In the genomic region with DNA sequence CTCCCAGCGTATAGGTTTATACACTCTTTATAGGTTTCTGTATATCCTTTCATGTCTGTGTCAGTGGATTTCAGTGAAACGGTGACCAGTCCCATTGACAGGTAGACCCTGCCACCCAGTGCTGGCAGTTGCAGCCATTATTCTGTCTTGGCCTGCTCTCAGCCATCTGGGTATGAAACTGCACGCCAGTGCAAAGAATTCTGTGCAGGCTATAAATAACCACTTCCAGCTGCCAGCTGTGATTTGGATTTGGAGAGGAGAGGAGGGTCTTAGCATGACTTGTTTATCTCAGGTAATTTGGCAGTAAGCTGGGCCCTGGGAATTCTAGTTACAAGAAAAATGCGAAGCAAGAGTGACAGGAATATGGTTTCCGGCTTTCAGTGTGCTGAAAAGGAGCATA, we compare ENCODE assay signal across 15 mouse cellular contexts. TPM values are rescaled to one million over a fixed set of nuclear protein-coding genes. Genes with fewer than 3 reads are reported as not detected.
DNase-seq lines count a peak whose midpoint lies in the region; ATAC-seq lines count a peak whose summit lies in the region.
"Had no signal": no experiment of that assay in that cellular context is flagged by ENCODE, and none has a peak within 500 bp of the region (broad histone marks: within the 10 kb centered on the region; RNA-seq: fewer than 3 reads in every experiment).

No protein-coding gene starts in this region.

- no peaks in the 10 kb centered on the region for H3K27me3 ChIP-seq in embryonic facial prominence, embryonic 11.5 days (ENCODE audit: control insufficient read depth, insufficient read depth, low read length)
- no peaks in the 10 kb centered on the region for H3K27me3 ChIP-seq in embryonic facial prominence, embryonic 10.5 days (replicated peaks; ENCODE audit: low read depth, poor library complexity, severe bottlenecking)
- no peaks in the 10 kb centered on the region for H3K27me3 ChIP-seq in embryonic facial prominence, embryonic 13.5 days
- no peaks in the 10 kb centered on the region for H3K27me3 ChIP-seq in heart, embryonic 15.5 days
- no peaks in the 10 kb centered on the region for H3K27me3 ChIP-seq in liver, embryonic 11.5 days (replicated peaks; ENCODE audit: control insufficient read depth, insufficient read depth, low read length)
- H3K27me3 ChIP-seq: liver, embryonic 15.5 days; neural tube, embryonic 12.5 days had no signal

- WGBS in embryonic facial prominence, embryonic 11.5 days = 62% methylated on average over 5 of the region's 5 CpGs
- 77% methylated on average over 5 of the region's 5 CpGs for WGBS in embryonic facial prominence, embryonic 10.5 days
- 53% methylated on average over 5 of the region's 5 CpGs for WGBS in embryonic facial prominence, embryonic 13.5 days
- WGBS in heart, embryonic 15.5 days = 27% methylated on average over 5 of the region's 5 CpGs
- WGBS in liver, embryonic 11.5 days = 71% methylated on average over 5 of the region's 5 CpGs

- no peak overlapping the region for H3K9ac ChIP-seq in embryonic facial prominence, embryonic 11.5 days (replicated peaks; ENCODE audit: low read length)
- H3K9ac ChIP-seq in embryonic facial prominence, embryonic 13.5 days = no peak overlapping the region
- H3K9ac ChIP-seq in heart, embryonic 15.5 days = no peak overlapping the region
- no peak overlapping the region for H3K9ac ChIP-seq in liver, embryonic 11.5 days (ENCODE audit: low read depth, low read length)
- H3K9ac ChIP-seq: liver, embryonic 15.5 days; neural tube, embryonic 12.5 days had no signal

- H3K4me3 ChIP-seq in embryonic facial prominence, embryonic 11.5 days (ENCODE audit: low read depth, low read length) = no peak overlapping the region
- H3K4me3 ChIP-seq in embryonic facial prominence, embryonic 10.5 days = no peak overlapping the region
- H3K4me3 ChIP-seq in embryonic facial prominence, embryonic 13.5 days = no peak overlapping the region
- no peak overlapping the region for H3K4me3 ChIP-seq in heart, embryonic 15.5 days
- no peak overlapping the region for H3K4me3 ChIP-seq in liver, embryonic 11.5 days (ENCODE audit: low read depth, low read length)
- H3K4me3 ChIP-seq: left cerebral cortex, adult 2 months; liver, embryonic 15.5 days; neural tube, embryonic 12.5 days had no signal

- no peak overlapping the region for H3K27ac ChIP-seq in embryonic facial prominence, embryonic 11.5 days (replicated peaks; ENCODE audit: low read depth, low read length)
- H3K27ac ChIP-seq in embryonic facial prominence, embryonic 10.5 days (replicated peaks) = no peak overlapping the region
- peak overlapping the region; percentile 44; the same call in 1 of the 2 replicates for H3K27ac ChIP-seq in embryonic facial prominence, embryonic 13.5 days
- H3K27ac ChIP-seq in heart, embryonic 15.5 days = peak overlapping the region; percentile 89
- no peak overlapping the region for H3K27ac ChIP-seq in liver, embryonic 11.5 days (ENCODE audit: low read depth, low read length)
- H3K27ac ChIP-seq: left cerebral cortex, adult 2 months; liver, embryonic 15.5 days; neural tube, embryonic 12.5 days had no signal

- no peak overlapping the region for H3K4me2 ChIP-seq in embryonic facial prominence, embryonic 11.5 days (ENCODE audit: low read depth, low read length)
- no peak overlapping the region for H3K4me2 ChIP-seq in embryonic facial prominence, embryonic 13.5 days
- H3K4me2 ChIP-seq in heart, embryonic 15.5 days = 0 out of 2 replicates have a peak overlapping the region, but pooled peaks have one; percentile 14
- H3K4me2 ChIP-seq in liver, embryonic 11.5 days = no peak overlapping the region
- H3K4me2 ChIP-seq: liver, embryonic 15.5 days; neural tube, embryonic 12.5 days had no signal

- peak; percentile 58 for DNase-seq in embryonic facial prominence, embryonic 11.5 days (ENCODE audit: low spot score)
- no peak for DNase-seq in embryonic facial prominence, embryonic 10.5 days (ENCODE audit: low spot score)
- peak; percentile 20 to 21 for DNase-seq in layer of hippocampus, postnatal 10 days (ENCODE audit: low spot score in 2 of 2)
- DNase-seq in layer of hippocampus, adult 8-10 months (ENCODE audit: low spot score in 2 of 2) = no peak
- DNase-seq in thymus, postnatal 10 days (ENCODE audit: low spot score in 2 of 2) = no peak
- DNase-seq in liver, embryonic 11.5 days (ENCODE audit: low spot score) = no peak
- DNase-seq: cerebellum, adult 9-10 months; kidney, postnatal 25 days; right cerebral cortex, postnatal 14 days; thymus, postnatal 14 days had no signal

- H3K36me3 ChIP-seq in embryonic facial prominence, embryonic 11.5 days (replicated peaks; ENCODE audit: control insufficient read depth, insufficient read depth, low read depth, low read length) = no peaks in the 10 kb centered on the region
- no peaks in the 10 kb centered on the region for H3K36me3 ChIP-seq in embryonic facial prominence, embryonic 10.5 days (replicated peaks)
- peaks cover 3% of the 10 kb centered on the region; the same call in 1 of the 2 replicates for H3K36me3 ChIP-seq in embryonic facial prominence, embryonic 13.5 days
- no peaks in the 10 kb centered on the region for H3K36me3 ChIP-seq in heart, embryonic 15.5 days
- no peaks in the 10 kb centered on the region for H3K36me3 ChIP-seq in liver, embryonic 11.5 days (ENCODE audit: control insufficient read depth, insufficient read depth, low read length)
- H3K36me3 ChIP-seq: liver, embryonic 15.5 days; neural tube, embryonic 12.5 days had no signal

- no peaks in the 10 kb centered on the region for H3K4me1 ChIP-seq in embryonic facial prominence, embryonic 11.5 days (ENCODE audit: control insufficient read depth, insufficient read depth, low read length)
- peaks cover 19% of the 10 kb centered on the region; the same call in 1 of the 2 replicates for H3K4me1 ChIP-seq in embryonic facial prominence, embryonic 10.5 days
- peaks cover 26% of the 10 kb centered on the region for H3K4me1 ChIP-seq in embryonic facial prominence, embryonic 13.5 days
- H3K4me1 ChIP-seq in heart, embryonic 15.5 days (replicated peaks) = peaks cover 59% of the 10 kb centered on the region
- no peaks in the 10 kb centered on the region for H3K4me1 ChIP-seq in liver, embryonic 11.5 days (replicated peaks; ENCODE audit: control insufficient read depth, insufficient read depth, low read length)
- H3K4me1 ChIP-seq: liver, embryonic 15.5 days; neural tube, embryonic 12.5 days had no signal

- no peaks in the 10 kb centered on the region for H3K9me3 ChIP-seq in embryonic facial prominence, embryonic 11.5 days (replicated peaks; ENCODE audit: control insufficient read depth, low read length)
- H3K9me3 ChIP-seq in embryonic facial prominence, embryonic 10.5 days = no peaks in the 10 kb centered on the region
- H3K9me3 ChIP-seq in embryonic facial prominence, embryonic 13.5 days = no peaks in the 10 kb centered on the region
- no peaks in the 10 kb centered on the region for H3K9me3 ChIP-seq in heart, embryonic 15.5 days (replicated peaks)
- no peaks in the 10 kb centered on the region for H3K9me3 ChIP-seq in liver, embryonic 11.5 days (ENCODE audit: control insufficient read depth, low read length)
- H3K9me3 ChIP-seq: liver, embryonic 15.5 days; neural tube, embryonic 12.5 days had no signal

- no peak for ATAC-seq in embryonic facial prominence, embryonic 11.5 days (replicated peaks; ENCODE audit: insufficient number of reproducible peaks, low FRiP score, low TSS enrichment, low read depth)
- ATAC-seq in embryonic facial prominence, embryonic 13.5 days (ENCODE audit: insufficient number of reproducible peaks, insufficient read depth, low FRiP score, low TSS enrichment, low read depth) = no peak
- ATAC-seq in heart, embryonic 15.5 days (replicated peaks; ENCODE audit: insufficient number of reproducible peaks, insufficient read depth, low FRiP score, low read depth) = peak; percentile 69
- no peak for ATAC-seq in liver, embryonic 11.5 days (replicated peaks; ENCODE audit: low FRiP score)

RNA-seq across cellular contexts. Expression of a gene that starts 12.7 kb away (rescaled TPM):
- polyA plus RNA-seq in embryonic facial prominence, embryonic 11.5 days (2014; fragmentation: Nextera tagmentation; extraction: Ambion mirVana) = 7.8 and 9.8 TPM in 2 replicates
- polyA plus RNA-seq in embryonic facial prominence, embryonic 10.5 days (2016; fragmentation: Nextera tagmentation; extraction: Ambion mirVana) = 8.8 and 8.9 TPM in 2 replicates
- total RNA-seq in layer of hippocampus, postnatal 10 days (2021) = 10 to 100 TPM; 20.6 to 24.7 TPM
- total RNA-seq in layer of hippocampus, adult 8-10 months (2022) = 10 to 100 TPM; 24.0 to 41.3 (median 37.3) TPM
- 9.8 and 9.9 TPM in 2 replicates for polyA plus RNA-seq in embryonic facial prominence, embryonic 13.5 days (2015; fragmentation: Nextera tagmentation; extraction: Ambion mirVana)
- polyA plus RNA-seq in heart, embryonic 15.5 days (2015; fragmentation: Nextera tagmentation; extraction: Ambion mirVana) = 6.2 and 8.0 TPM in 2 replicates
- polyA plus RNA-seq in liver, embryonic 11.5 days (2014; fragmentation: Nextera tagmentation; extraction: Ambion mirVana) = 4.9 and 6.6 TPM in 2 replicates

RNA-seq across cellular contexts. Expression of a gene that starts 12.8 kb away (rescaled TPM):
- polyA plus RNA-seq in embryonic facial prominence, embryonic 11.5 days (2014; fragmentation: Nextera tagmentation; extraction: Ambion mirVana) = 29.8 and 32.8 TPM in 2 replicates
- 49.3 and 52.1 TPM in 2 replicates for polyA plus RNA-seq in embryonic facial prominence, embryonic 10.5 days (2016; fragmentation: Nextera tagmentation; extraction: Ambion mirVana)
- 10 to 100 TPM; 79.0 to 87.7 TPM for total RNA-seq in layer of hippocampus, postnatal 10 days (2021)
- total RNA-seq in layer of hippocampus, adult 8-10 months (2022) = 100 to 1,000 TPM in 3 of 4 experiments, 10 to 100 TPM in 1; 98.4 to 122 (median 108) TPM
- 32.4 and 34.4 TPM in 2 replicates for polyA plus RNA-seq in embryonic facial prominence, embryonic 13.5 days (2015; fragmentation: Nextera tagmentation; extraction: Ambion mirVana)
- 23.9 and 30.2 TPM in 2 replicates for polyA plus RNA-seq in heart, embryonic 15.5 days (2015; fragmentation: Nextera tagmentation; extraction: Ambion mirVana)
- 28.3 and 28.8 TPM in 2 replicates for polyA plus RNA-seq in liver, embryonic 11.5 days (2014; fragmentation: Nextera tagmentation; extraction: Ambion mirVana)

Comparison
In these comparisons a context has a peak if more than half of its experiments do, and no peak if none do; other contexts are left out.
1. DNase-seq: peak in embryonic facial prominence, embryonic 11.5 days (single experiment) and layer of hippocampus, postnatal 10 days (2 of 2); none in embryonic facial prominence, embryonic 10.5 days (single experiment), layer of hippocampus, adult 8-10 months (0 of 2), thymus, postnatal 10 days (0 of 2) and liver, embryonic 11.5 days (single experiment).
2. H3K27ac ChIP-seq: peak in embryonic facial prominence, embryonic 13.5 days (single experiment) and heart, embryonic 15.5 days (single experiment); none in embryonic facial prominence, embryonic 11.5 days (single experiment), embryonic facial prominence, embryonic 10.5 days (single experiment) and liver, embryonic 11.5 days (single experiment).